Mouse (Mus musculus) heart, postnatal 36 days (tissue): Measurements from ENCODE around the gene Spag5. TPM values are rescaled to one million over a fixed set of nuclear protein-coding genes. Genes with fewer than 3 reads are reported as not detected.

Experiments
- DNase-seq, 2 experiments: peaks; one replicate each; pipeline ENCODE4 v3.0.0; 2021 to 2022
- intact Hi-C: fragments of 180-260 bp; cut with DNase I; formaldehyde crosslinking; loops from one replicate; pipeline ENCODE4 v1.15.1; 2025
- total RNA-seq, 2 experiments: library from RNA; stranded (reverse); gene quantifications; 2 replicates each; pipeline ENCODE4 v1.2.3; 2021

Spag5 gene
- total RNA-seq, 2 experiments from 2014 or later, result 0.54 to 0.58 TPM

GRCm38 (mm10) chr11:78322076-78322831 lies 20.9 kb downstream of the Spag5 start:
- DNase-seq, result no peak
- intact Hi-C loops, result no loop called here

GRCm38 (mm10) chr11:78322860-78323259 lies 21.5 kb downstream of the Spag5 start, which contains the start of gene Aldoc:
Gene Aldoc (plus strand): TSS chr11:78322968.
- intact Hi-C loops, result no loop called here
- peak; percentile 34 to 46 for DNase-seq

GRCm38 (mm10) chr11:78324000-78324785 lies 22.9 kb downstream of the Spag5 start:
- DNase-seq, result no peak
- intact Hi-C loops, result no loop called here

- intact Hi-C loops, result loop anchor here (5.0 kb wide), 1 partner anchor 63 kb away; the partner anchor contains the start of gene 2610507B11Rik
- no peak for DNase-seq
Observed at GRCm38 (mm10) chr11:78324965-78325364, 23.6 kb downstream of the Spag5 start.

GRCm38 (mm10) chr11:78327215-78327614 lies 25.9 kb downstream of the Spag5 start:
- intact Hi-C loops, result loop anchor here (5.0 kb wide), 1 partner anchor 65 kb away; the partner anchor contains the start of gene 2610507B11Rik
- DNase-seq, result no peak

- intact Hi-C loops, result loop anchor here (5.0 kb wide), 1 partner anchor 66 kb away; the partner anchor contains the start of gene 2610507B11Rik
- DNase-seq, result peak; percentile 95 to 96
Observed at GRCm38 (mm10) chr11:78327634-78328511, 26.5 kb downstream of the Spag5 start, which contains the start of gene Pigs. Gene Pigs (plus strand): TSS chr11:78328415.

- intact Hi-C loops, result loop anchor here (5.0 kb wide), 1 partner anchor 66 kb away; the partner anchor contains the start of gene 2610507B11Rik
- DNase-seq, result no peak
Observed at GRCm38 (mm10) chr11:78328512-78329056, 27.3 kb downstream of the Spag5 start.

- DNase-seq, result no peak
- intact Hi-C loops, result no loop called here
Observed at GRCm38 (mm10) chr11:78332676-78333075, 31.3 kb downstream of the Spag5 start.

GRCm38 (mm10) chr11:78333992-78334391 lies 32.7 kb downstream of the Spag5 start:
- intact Hi-C loops, result no loop called here

GRCm38 (mm10) chr11:78337040-78337439 lies 35.7 kb downstream of the Spag5 start:
- DNase-seq, result no peak
- intact Hi-C loops, result no loop called here

More at GRCm38 (mm10) chr11:78333992-78334391, 32.7 kb downstream of the Spag5 start:
- DNase-seq, result no peak

- no peak for DNase-seq
- intact Hi-C loops, result no loop called here
Observed at GRCm38 (mm10) chr11:78341702-78342101, 40.4 kb downstream of the Spag5 start.

GRCm38 (mm10) chr11:78343381-78344327 lies 42.3 kb downstream of the Spag5 start, which contains the start of gene Unc119:
Gene Unc119 (plus strand): TSS chr11:78343482.
- intact Hi-C loops, result no loop called here

GRCm38 (mm10) chr11:78344328-78344889 lies 43.1 kb downstream of the Spag5 start:
- no peak for DNase-seq
- intact Hi-C loops, result no loop called here

More at GRCm38 (mm10) chr11:78343381-78344327, 42.3 kb downstream of the Spag5 start, which contains the start of gene Unc119:
- DNase-seq, result peak; percentile 78 to 79

- intact Hi-C loops, result loop anchor here (5.0 kb wide), 1 partner anchor 83 kb away; the partner anchor contains the start of gene 2610507B11Rik
Observed at GRCm38 (mm10) chr11:78344890-78345715, 43.8 kb downstream of the Spag5 start.

GRCm38 (mm10) chr11:78345801-78346200 lies 44.5 kb downstream of the Spag5 start:
- intact Hi-C loops, result loop anchor here (5.0 kb wide), 1 partner anchor 84 kb away; the partner anchor contains the start of gene 2610507B11Rik
- no peak for DNase-seq

More at GRCm38 (mm10) chr11:78344890-78345715, 43.8 kb downstream of the Spag5 start:
- peak; percentile 57 to 72 for DNase-seq

GRCm38 (mm10) chr11:78346326-78347069 lies 45.2 kb downstream of the Spag5 start:
- intact Hi-C loops, result loop anchor here (5.0 kb wide), 1 partner anchor 84 kb away; the partner anchor contains the start of gene 2610507B11Rik
- no peak for DNase-seq
